Mouse (Mus musculus): Measurements from ENCODE around the gene Psmd13.

Psmd13 gene

GRCm38 (mm10) chr7:140945247-140945646, 63.5 kb downstream of the Psmd13 start:
- no peak for DNase-seq (ENCODE audit: low spot score)

DNA sequence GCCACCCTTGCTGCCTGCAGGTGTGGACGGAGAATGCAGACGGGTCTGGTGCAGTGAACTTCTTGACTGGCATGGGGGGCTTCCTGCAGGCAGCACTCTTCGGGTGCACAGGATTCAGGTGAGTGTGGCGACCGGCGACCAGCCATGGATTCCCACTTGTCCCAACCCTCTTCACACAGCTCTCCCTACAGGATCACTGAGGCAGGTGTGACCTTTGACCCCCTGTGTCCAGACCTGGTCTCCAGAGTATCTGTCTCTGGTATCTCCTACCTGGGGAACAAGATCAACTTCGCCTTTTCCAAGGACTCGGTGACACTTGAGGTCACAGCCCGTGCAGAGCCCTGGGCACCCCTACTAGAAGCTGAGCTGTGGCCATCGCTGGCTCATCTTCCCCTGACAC, 64.5 kb downstream of the Psmd13 start:
- no peak for DNase-seq (ENCODE audit: low spot score)

DNA sequence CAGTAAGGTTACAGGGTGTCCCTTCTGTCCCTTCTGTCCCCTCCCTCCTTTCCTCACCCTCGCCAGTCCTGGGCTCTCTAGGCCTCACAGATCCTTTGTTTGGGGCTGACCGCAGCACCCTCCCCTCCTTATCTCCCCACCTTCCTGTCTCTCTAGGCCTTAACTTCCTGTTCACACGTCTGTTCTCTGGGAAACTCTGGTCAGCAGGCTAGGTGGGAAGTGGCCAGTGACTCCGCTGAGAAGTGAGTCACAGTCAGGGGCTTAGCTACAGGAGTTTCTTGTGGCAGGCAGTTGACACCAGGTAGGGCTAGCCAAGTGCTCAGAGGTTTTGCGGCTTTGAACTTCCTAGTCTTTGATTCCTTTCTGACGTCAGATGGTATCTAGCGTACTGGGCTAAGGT, 65.2 kb downstream of the Psmd13 start:
- DNase-seq (ENCODE audit: low spot score), result no peak

DNA sequence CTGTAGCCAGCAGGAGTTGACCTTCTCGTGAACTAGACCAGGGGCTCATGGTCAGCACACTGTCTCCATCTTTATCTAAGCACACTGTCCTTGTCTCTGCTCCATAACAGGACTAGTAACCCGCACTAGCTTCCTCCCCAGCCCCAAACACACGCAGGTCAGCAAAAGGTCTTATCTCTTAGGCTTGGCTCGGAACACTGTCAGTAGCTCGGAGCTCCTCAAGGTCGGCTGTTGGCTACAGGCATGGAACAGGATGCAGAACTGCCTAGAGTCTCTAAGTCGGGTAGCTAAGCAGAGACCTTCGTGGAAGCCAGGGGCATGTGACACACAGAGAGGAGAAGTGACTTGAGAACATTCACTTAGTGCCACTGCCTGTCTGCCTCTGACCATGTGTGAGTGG, 66.4 kb downstream of the Psmd13 start:
- DNase-seq (ENCODE audit: low spot score), result no peak
